11 mouse cellular contexts compared by ENCODE assay signal in genomic region chr4:97476571-97477190, GRCm38 (mm10).
A peak's percentile ranks its signal among the peaks of the same experiment; 100 is the strongest.
DNase-seq lines count a peak whose midpoint lies in the region; ATAC-seq lines count a peak whose summit lies in the region.
"Had no signal": no experiment of that assay in that cellular context is flagged by ENCODE, and none has a peak within 500 bp of the region (broad histone marks: within the 10 kb centered on the region; RNA-seq: fewer than 3 reads in every experiment).

No protein-coding gene starts in this region.

- WGBS in forebrain, embryonic 14.5 days, result 2% methylated on average over 3 of the region's 3 CpGs
- WGBS in stomach, embryonic 15.5 days, result 21% methylated on average over 3 of the region's 3 CpGs

- H3K27me3 ChIP-seq in forebrain, embryonic 14.5 days (replicated peaks; ENCODE audit: control insufficient read depth, insufficient read depth, low read length), result no peaks in the 10 kb centered on the region
- H3K27me3 ChIP-seq in stomach, embryonic 15.5 days (replicated peaks), result no peaks in the 10 kb centered on the region
- H3K27me3 ChIP-seq: CH12.LX had no signal

- H3K36me3 ChIP-seq in forebrain, embryonic 14.5 days (ENCODE audit: control insufficient read depth, insufficient read depth, low read length), result no peaks in the 10 kb centered on the region
- no peaks in the 10 kb centered on the region for H3K36me3 ChIP-seq in stomach, embryonic 15.5 days

- H3K9ac ChIP-seq in forebrain, embryonic 14.5 days (ENCODE audit: low read length), result 0 out of 2 replicates have a peak overlapping the region, but pooled peaks have one; percentile 10
- no peak overlapping the region for H3K9ac ChIP-seq in stomach, embryonic 15.5 days

- DNase-seq in cerebellum, postnatal 4 days (ENCODE audit: low spot score in 2 of 2), result peak; percentile 29 to 30
- no peak for DNase-seq in cerebellum, adult 8-10 months
- peak; percentile 87 for DNase-seq in forebrain, embryonic 14.5 days (ENCODE audit: low spot score)
- peak; percentile 63 to 65 for DNase-seq in heart, postnatal 14 days
- peak; percentile 72 to 79 for DNase-seq in kidney, postnatal 4 days
- DNase-seq in mesoderm, embryonic 11.5 days (ENCODE audit: low read depth, low spot score), result peak; percentile 86

- H3K27ac ChIP-seq in forebrain, embryonic 14.5 days (ENCODE audit: low read depth, low read length), result peak overlapping the region; percentile 64
- peak overlapping the region; percentile 22; the same call in 1 of the 2 replicates for H3K27ac ChIP-seq in stomach, embryonic 15.5 days

- no peaks in the 10 kb centered on the region for H3K9me3 ChIP-seq in forebrain, embryonic 14.5 days (replicated peaks; ENCODE audit: control insufficient read depth, low read length)
- no peaks in the 10 kb centered on the region for H3K9me3 ChIP-seq in stomach, embryonic 15.5 days

- peaks cover 15% of the 10 kb centered on the region for H3K4me1 ChIP-seq in forebrain, embryonic 14.5 days (ENCODE audit: control insufficient read depth, insufficient read depth, low read length)
- H3K4me1 ChIP-seq in stomach, embryonic 15.5 days, result 0 out of 2 replicates have a peak, but pooled peaks cover 8% of the 10 kb centered on the region

- ATAC-seq in forebrain, embryonic 14.5 days, result peak; percentile 96
- peak; percentile 89 for ATAC-seq in stomach, embryonic 15.5 days (ENCODE audit: insufficient read depth, low FRiP score, low read depth)
- ATAC-seq in erythroid progenitor cell, adult 5-6 weeks (replicated peaks; ENCODE audit: low FRiP score, poor library complexity, severe bottlenecking), result no peak

- no peak overlapping the region for H3K4me2 ChIP-seq in forebrain, embryonic 14.5 days (ENCODE audit: low read length)
- H3K4me2 ChIP-seq in stomach, embryonic 15.5 days, result no peak overlapping the region

- H3K4me3 ChIP-seq in forebrain, embryonic 14.5 days (ENCODE audit: low read depth, low read length), result no peak overlapping the region
- no peak overlapping the region for H3K4me3 ChIP-seq in stomach, embryonic 15.5 days (replicated peaks)
- H3K4me3 ChIP-seq: erythroblast, embryonic 14.5 days; myocyte had no signal

- intact Hi-C loops in heart, postnatal 14 days (cut with DNase I), result no loop called here
